Mouse (Mus musculus): ENCODE results near the gene Thbs4. TPM values are rescaled to one million over a fixed set of nuclear protein-coding genes. Genes with fewer than 3 reads are reported as not detected.
A peak's percentile ranks its signal among the peaks of the same experiment; 100 is the strongest.

Thbs4 gene
- total RNA-seq, 1 experiment from 2014 or later: 1.7 TPM

- DNase-seq: no peak
Observed at GRCm38 (mm10) chr13:92717851-92718665, 76.6 kb downstream of the Thbs4 start.

- no peak for DNase-seq
Observed at GRCm38 (mm10) chr13:92712619-92713018, 82.0 kb downstream of the Thbs4 start.

GRCm38 (mm10) chr13:92711821-92712220 is 82.8 kb downstream of the Thbs4 start:
- no peak for DNase-seq

- DNase-seq: no peak
Observed at GRCm38 (mm10) chr13:92710361-92710760, 84.3 kb downstream of the Thbs4 start.

- DNase-seq: no peak
Observed at GRCm38 (mm10) chr13:92709535-92709934, 85.1 kb downstream of the Thbs4 start.

GRCm38 (mm10) chr13:92708466-92708865 is 86.2 kb downstream of the Thbs4 start:
- no peak for DNase-seq

GRCm38 (mm10) chr13:92707941-92708340 is 86.7 kb downstream of the Thbs4 start:
- no peak for DNase-seq

GRCm38 (mm10) chr13:92706342-92707061 is 88.1 kb downstream of the Thbs4 start:
- no peak for DNase-seq

GRCm38 (mm10) chr13:92705016-92705535 is 89.5 kb downstream of the Thbs4 start:
- DNase-seq: no peak

GRCm38 (mm10) chr13:92704189-92704588 is 90.4 kb downstream of the Thbs4 start:
- peak; percentile 38 for DNase-seq

GRCm38 (mm10) chr13:92703241-92704027 is 91.2 kb downstream of the Thbs4 start:
- DNase-seq: no peak

- no peak for DNase-seq
Observed at GRCm38 (mm10) chr13:92702035-92702434, 92.6 kb downstream of the Thbs4 start.

Other genes starting within 250 kb of the Thbs4 start
- gene Spz1, start 218.6 kb downstream of the Thbs4 start, total RNA-seq (2021): not detected in 2 replicates
- gene Serinc5, start 183.7 kb downstream of the Thbs4 start, total RNA-seq (2021): 50.4 and 53.1 TPM in 2 replicates
- 19.4 and 19.9 TPM in 2 replicates for gene Mtx3, start 49.9 kb upstream of the Thbs4 start, total RNA-seq (2021)